Mouse (Mus musculus) embryonic facial prominence, embryonic 14.5 days (tissue): ENCODE results near the gene Atox1. TPM values are rescaled to one million over a fixed set of nuclear protein-coding genes. Genes with fewer than 3 reads are reported as not detected.

Experiments used
- ATAC-seq: fragments of 200-750 bp; cut with Nextera tagmentation; 2 replicates; pipeline ENCODE4 v1.8.0; 2017; ENCODE audit warnings: low read depth, moderate number of reproducible peaks, moderate TSS enrichment
- DNase-seq: peaks from one replicate; pipeline ENCODE4 v3.0.0-alpha.2; 2015; ENCODE audit warnings: low spot score
- H3K27ac ChIP-seq: fragments of 300-500 bp; sonication (generic); replicated peaks from 2 replicates; pipeline ENCODE4 v1.5.1; 2014; ENCODE audit warnings: low read depth, mild to moderate bottlenecking, low read length, moderate library complexity
- H3K27me3 ChIP-seq: fragments of 300-500 bp; sonication (generic); replicated peaks from 2 replicates; pipeline ENCODE4 v1.6.1; 2014; ENCODE audit warnings: low read length; ENCODE audit not compliant: control insufficient read depth, insufficient read depth
- H3K36me3 ChIP-seq: fragments of 300-500 bp; sonication (generic); 2 replicates; pipeline ENCODE4 v1.6.1; 2014; ENCODE audit warnings: low read length, mixed read lengths; ENCODE audit not compliant: control insufficient read depth, insufficient read depth
- H3K4me1 ChIP-seq: fragments of 300-500 bp; sonication (generic); 2 replicates; pipeline ENCODE4 v1.6.1; 2014; ENCODE audit warnings: antibody characterized with exemption, low read length; ENCODE audit not compliant: control insufficient read depth, insufficient read depth
- H3K4me2 ChIP-seq: fragments of 300-500 bp; sonication (generic); 2 replicates; pipeline ENCODE4 v1.6.1; 2014; ENCODE audit warnings: low read depth, mild to moderate bottlenecking, low read length, moderate library complexity, mixed read lengths
- H3K4me3 ChIP-seq: fragments of 300-500 bp; sonication (generic); 2 replicates; pipeline ENCODE4 v1.5.1; 2014; ENCODE audit warnings: low read depth, mild to moderate bottlenecking, low read length
- H3K9ac ChIP-seq: fragments of 300-500 bp; sonication (generic); 2 replicates; pipeline ENCODE4 v1.6.1; 2014; ENCODE audit warnings: low read depth, mild to moderate bottlenecking, low read length, moderate library complexity, mixed read lengths
- H3K9me3 ChIP-seq: fragments of 300-500 bp; sonication (generic); 2 replicates; pipeline ENCODE4 v1.6.1; 2016; ENCODE audit warnings: low read length; ENCODE audit not compliant: control insufficient read depth
- WGBS: fragments of 180-500 bp; shearing (Covaris S2); extraction: QIAGEN DNeasy Blood & Tissue Kit; methylation state at CpG from one replicate; pipeline ENCODE4 v1.1.7; 2014; 5-methylcytosine and 5-hydroxymethylcytosine counted together
- polyA plus RNA-seq: library from polyadenylated mRNA; unstranded; fragments of >200 nt; fragmentation: Nextera tagmentation; extraction: Ambion mirVana; gene quantifications from 2 replicates; pipeline ENCODE4 v1.2.1, GENCODE M21; 2014

Atox1 gene
- polyA plus RNA-seq, 1 experiment from 2014 or later, result 416 TPM

DNA sequence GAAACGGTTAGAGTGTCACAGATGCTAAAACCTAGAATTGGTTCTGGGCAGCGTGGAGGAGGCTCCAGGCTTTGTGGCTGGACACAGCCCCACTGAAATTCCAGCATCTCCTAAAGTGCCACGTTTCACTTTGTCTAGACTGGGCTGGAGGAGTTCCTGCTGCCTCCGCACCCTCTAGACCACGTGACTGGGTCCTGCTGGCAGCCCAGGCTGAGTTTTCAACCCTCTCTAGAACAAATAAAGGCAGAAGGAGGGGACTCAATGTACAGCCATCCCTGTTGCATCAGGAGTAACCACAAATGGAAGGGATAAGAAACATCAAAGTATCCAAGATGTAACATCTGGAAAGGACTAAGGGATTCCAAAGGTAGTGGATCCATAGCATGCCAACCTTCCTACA lies 46.7 kb downstream of the Atox1 start:
- Histone ChIP-seq H3K4me2 (peak overlapping the region; percentile 10; the same call in 1 of the 2 replicates), H3K27ac (no peak overlapping the region)

DNA sequence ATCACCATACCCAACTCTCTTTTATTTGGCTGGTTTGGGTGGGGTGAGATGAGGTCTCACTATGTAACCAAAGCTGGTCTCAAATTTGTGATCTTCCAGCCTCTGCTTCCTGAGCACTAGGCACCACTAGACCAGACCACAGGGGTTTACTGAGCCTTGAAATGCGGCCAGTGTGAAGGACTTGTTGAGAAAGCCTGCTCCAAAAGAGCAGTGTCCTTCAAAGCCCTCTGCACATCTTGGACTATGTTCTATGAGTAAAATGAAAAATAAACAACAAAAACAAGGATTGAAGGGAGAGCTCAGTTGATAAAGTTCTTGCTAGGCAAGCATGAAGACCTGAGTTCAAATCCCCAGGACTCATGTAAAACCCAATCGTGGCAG lies 47.6 kb downstream of the Atox1 start:
- no peaks in the 10 kb centered on the region for H3K27me3 ChIP-seq
- no peaks in the 10 kb centered on the region for H3K9me3 ChIP-seq
- H3K4me3 ChIP-seq, result no peak overlapping the region
- no peak overlapping the region for H3K9ac ChIP-seq
- H3K4me2 ChIP-seq, result peak overlapping the region; percentile 10; the same call in 1 of the 2 replicates
- DNase-seq (no peak), ATAC-seq (no peak)
- no peak overlapping the region for H3K27ac ChIP-seq
- 89% methylated on average over 2 of the region's 2 CpGs for WGBS
- H3K36me3 ChIP-seq, result peaks cover 50% of the 10 kb centered on the region
- H3K4me1 ChIP-seq, result peaks cover 21% of the 10 kb centered on the region

More for the DNA sequence above, 46.7 kb downstream of the Atox1 start:
- no peaks in the 10 kb centered on the region for H3K27me3 ChIP-seq
- no peak overlapping the region for H3K9ac ChIP-seq
- H3K36me3 ChIP-seq, result peaks cover 41% of the 10 kb centered on the region
- H3K9me3 ChIP-seq, result no peaks in the 10 kb centered on the region
- 57% methylated on average over 5 of the region's 5 CpGs for WGBS
- peaks cover 21% of the 10 kb centered on the region for H3K4me1 ChIP-seq
- H3K4me3 ChIP-seq, result no peak overlapping the region
- peak; percentile 29 for DNase-seq
- ATAC-seq, result no peak

DNA sequence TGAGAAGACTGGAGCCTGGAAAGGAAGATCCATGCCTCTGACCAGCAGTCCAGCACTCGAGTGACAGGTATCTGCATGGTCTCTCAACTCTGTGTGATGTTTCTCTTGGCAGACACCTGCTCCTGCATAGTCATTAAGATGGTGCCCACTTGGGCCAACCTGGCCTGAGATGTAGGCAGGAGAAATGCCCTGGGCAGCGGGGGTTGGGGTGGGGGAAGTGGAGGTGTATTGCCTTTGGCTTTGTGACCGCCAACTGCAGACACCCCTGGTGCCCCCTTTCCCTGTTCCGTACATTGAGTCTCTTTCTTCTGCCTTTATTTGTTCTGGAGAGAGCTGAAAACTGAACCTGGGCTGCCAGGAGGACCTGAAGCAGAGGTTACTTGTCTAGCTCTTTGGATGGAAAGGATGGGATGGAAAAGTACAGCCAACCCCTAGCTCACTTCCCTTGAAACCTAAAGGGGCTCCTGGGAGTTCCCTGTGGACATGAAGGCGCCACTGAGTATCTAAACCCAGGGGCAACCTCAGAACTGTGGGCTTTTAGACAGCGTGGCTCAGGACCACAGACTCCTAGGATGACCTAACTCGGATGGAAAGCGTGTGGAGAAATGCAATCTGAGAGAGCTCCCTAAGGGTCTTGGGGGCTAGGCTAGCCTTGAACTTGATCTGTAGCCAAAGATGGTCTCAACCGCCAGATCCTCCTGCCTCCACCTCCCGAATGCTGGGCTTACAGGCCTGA lies 48.2 kb downstream of the Atox1 start:
- H3K27me3 ChIP-seq, result no peaks in the 10 kb centered on the region
- H3K9ac ChIP-seq, result no peak overlapping the region
- H3K9me3 ChIP-seq, result no peaks in the 10 kb centered on the region
- ATAC-seq (no peak), DNase-seq (no peak)
- H3K4me2 ChIP-seq, result 0 out of 2 replicates have a peak overlapping the region, but pooled peaks have one; percentile 4
- no peak overlapping the region for H3K27ac ChIP-seq
- WGBS, result 88% methylated on average over 10 of the region's 10 CpGs
- peaks cover 21% of the 10 kb centered on the region for H3K4me1 ChIP-seq
- no peak overlapping the region for H3K4me3 ChIP-seq
- peaks cover 56% of the 10 kb centered on the region for H3K36me3 ChIP-seq

DNA sequence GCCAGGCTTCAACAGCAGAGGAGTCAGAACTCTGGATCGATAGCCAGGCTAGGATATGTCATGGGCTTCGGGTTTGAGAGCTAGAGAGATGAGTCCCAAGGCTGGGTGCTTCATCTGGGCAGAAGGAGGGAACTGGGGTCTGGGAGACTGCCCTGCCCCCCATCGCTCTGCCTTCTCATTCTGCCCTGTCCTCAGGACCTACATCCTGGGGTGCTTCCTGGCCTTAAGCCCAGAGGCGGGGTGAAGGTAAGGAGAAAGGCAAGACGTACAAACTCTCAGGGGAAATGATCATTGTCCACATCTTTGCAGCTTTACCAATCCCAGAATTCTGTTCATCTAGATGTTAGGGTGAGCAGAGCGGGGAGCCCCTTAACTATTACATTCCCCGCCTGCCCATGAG lies 49.0 kb downstream of the Atox1 start:
- H3K4me1 ChIP-seq, result peaks cover 17% of the 10 kb centered on the region

DNA sequence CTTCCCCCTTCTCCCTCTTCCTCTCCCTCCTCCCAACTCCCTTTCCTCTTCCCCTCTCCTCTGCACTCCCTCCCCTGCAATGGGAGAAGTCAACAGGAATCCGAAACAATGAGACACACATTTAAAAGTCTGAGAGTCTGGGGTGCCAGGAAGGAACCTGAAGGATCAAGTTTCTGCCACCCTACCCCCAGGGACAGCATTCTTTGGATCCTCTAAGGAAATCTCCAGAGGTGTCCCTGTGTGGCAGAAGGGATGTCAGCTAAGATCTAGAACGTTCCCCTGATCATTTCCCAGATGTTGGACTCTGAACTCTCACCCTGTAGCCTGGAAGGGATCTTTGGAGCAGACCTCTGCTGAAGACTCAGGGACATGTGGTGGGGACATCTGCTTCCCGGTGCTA lies 50.5 kb downstream of the Atox1 start:
- ATAC-seq, result no peak
- Histone ChIP-seq H3K27me3 (no peaks in the 10 kb centered on the region), H3K27ac (0 out of 2 replicates have a peak overlapping the region, but pooled peaks have one; percentile 22), H3K9me3 (no peaks in the 10 kb centered on the region), H3K4me1 (peaks cover 11% of the 10 kb centered on the region), H3K4me3 (no peak overlapping the region), H3K9ac (no peak overlapping the region), H3K36me3 (peaks cover 71% of the 10 kb centered on the region), H3K4me2 (no peak overlapping the region)
- no peak for DNase-seq
- WGBS, result 40% methylated on average over 3 of the region's 3 CpGs

More for the DNA sequence above, 49.0 kb downstream of the Atox1 start:
- H3K9ac ChIP-seq, result no peak overlapping the region
- H3K4me3 ChIP-seq, result no peak overlapping the region
- H3K27me3 ChIP-seq, result no peaks in the 10 kb centered on the region
- ATAC-seq, result no peak
- WGBS, result 72% methylated on average over 7 of the region's 7 CpGs
- DNase-seq, result no peak
- H3K4me2 ChIP-seq, result no peak overlapping the region
- H3K27ac ChIP-seq, result no peak overlapping the region
- H3K36me3 ChIP-seq, result peaks cover 64% of the 10 kb centered on the region
- H3K9me3 ChIP-seq, result no peaks in the 10 kb centered on the region

DNA sequence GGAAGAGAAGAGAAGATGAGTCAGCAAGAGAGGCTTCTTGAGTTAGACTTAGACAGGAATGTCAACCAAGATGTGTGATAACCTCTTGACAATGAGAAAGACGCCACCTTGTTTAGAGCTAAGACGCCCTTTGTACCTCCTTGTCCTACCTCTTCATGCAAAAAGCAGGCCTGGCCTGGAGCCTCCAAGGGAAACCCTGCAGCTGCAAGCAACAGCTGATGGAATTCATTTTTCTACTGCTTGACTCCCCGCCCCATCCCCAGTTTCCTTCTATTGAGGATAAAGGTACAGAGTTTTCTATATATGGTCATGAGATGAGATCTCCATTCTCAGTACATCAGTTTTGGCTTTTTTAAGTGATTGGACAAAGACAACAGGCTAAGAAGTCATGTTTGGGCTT lies 51.0 kb downstream of the Atox1 start:
- H3K9me3 ChIP-seq, result no peaks in the 10 kb centered on the region
- no peak overlapping the region for H3K4me2 ChIP-seq
- no peaks in the 10 kb centered on the region for H3K27me3 ChIP-seq
- no peak for DNase-seq
- no peak overlapping the region for H3K27ac ChIP-seq
- no peak for ATAC-seq
- 87% methylated on average over 3 of the region's 3 CpGs for WGBS
- peaks cover 76% of the 10 kb centered on the region for H3K36me3 ChIP-seq
- H3K4me1 ChIP-seq, result peaks cover 11% of the 10 kb centered on the region
- no peak overlapping the region for H3K9ac ChIP-seq
- H3K4me3 ChIP-seq, result no peak overlapping the region

DNA sequence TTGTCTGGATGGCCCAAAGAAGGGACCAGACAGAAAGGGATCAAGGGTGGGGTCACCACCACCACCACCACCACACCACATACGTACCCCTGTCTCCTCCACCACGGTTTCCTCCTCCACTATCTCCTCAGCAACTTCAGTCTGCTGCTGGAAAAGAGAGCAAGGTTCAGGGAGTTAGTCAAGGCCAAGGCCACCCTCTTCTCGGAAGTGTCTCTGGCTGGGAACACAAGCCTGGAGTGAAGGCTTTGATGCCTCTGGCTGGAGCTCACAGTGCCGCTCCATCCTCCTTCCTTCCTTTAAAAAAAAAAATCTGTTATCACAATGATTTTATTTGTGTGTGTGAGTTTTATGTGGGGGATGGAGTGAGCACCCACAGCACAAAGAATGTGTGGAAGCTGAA lies 53.9 kb downstream of the Atox1 start:
- ATAC-seq (no peak), DNase-seq (no peak)
- Histone ChIP-seq H3K36me3 (peaks cover 90% of the 10 kb centered on the region), H3K9ac (no peak overlapping the region), H3K9me3 (no peaks in the 10 kb centered on the region), H3K4me1 (peaks cover 5% of the 10 kb centered on the region), H3K27ac (no peak overlapping the region), H3K4me3 (no peak overlapping the region), H3K4me2 (no peak overlapping the region), H3K27me3 (no peaks in the 10 kb centered on the region)
- 87% methylated on average over 4 of the region's 4 CpGs for WGBS

DNA sequence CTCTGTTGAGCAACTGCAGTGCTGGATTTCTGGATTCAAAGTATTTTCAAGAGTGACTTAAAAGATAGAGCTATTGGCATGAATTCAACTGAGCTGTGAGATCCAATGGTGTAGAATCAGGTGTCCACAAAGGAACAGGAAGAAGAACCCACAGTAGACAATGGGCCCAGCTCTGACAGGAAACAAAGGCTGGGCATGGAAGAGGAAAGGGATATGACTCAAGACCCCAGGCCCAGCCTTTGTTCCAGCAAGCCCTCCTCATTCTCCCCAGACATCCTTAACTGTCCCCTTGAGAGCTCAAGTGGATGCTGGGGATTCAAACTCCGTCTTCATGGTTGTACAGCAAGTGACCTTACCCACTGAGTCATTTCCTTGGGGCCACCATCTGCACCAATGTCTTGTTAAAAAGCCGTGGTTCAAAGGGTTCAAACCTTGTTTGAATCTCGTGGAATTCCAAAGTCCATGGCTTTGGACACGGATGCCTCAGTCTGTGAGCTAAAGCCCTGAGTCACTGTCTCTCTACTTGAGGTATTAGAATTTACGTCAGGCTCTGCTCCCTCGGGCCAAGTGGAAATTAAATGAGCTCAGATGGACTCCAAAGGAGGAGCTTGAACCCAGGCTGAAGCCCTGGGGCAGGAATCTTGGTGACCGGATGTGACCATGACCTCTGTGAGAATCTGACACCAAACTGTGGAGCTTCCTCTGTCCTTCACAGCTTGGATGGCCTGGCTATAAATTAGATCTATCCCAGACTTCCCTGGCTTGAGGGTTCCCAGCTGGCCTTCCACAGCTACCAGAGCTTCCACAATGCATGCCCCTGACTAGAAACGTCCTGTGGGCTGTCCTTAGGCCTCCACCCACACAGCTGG lies 55.2 kb downstream of the Atox1 start:
- Histone ChIP-seq H3K36me3 (peaks cover 99% of the 10 kb centered on the region), H3K9ac (no peak overlapping the region), H3K4me3 (no peak overlapping the region), H3K9me3 (no peaks in the 10 kb centered on the region), H3K4me1 (no peaks in the 10 kb centered on the region; the same call in 1 of the 2 replicates), H3K27ac (peak overlapping the region; percentile 63), H3K27me3 (no peaks in the 10 kb centered on the region), H3K4me2 (no peak overlapping the region)
- 45% methylated on average over 8 of the region's 8 CpGs for WGBS
- ATAC-seq (no peak), DNase-seq (peak; percentile 35)
